Mouse (Mus musculus) ovary, adult 18-20 months (tissue): ENCODE data around the gene Aass.
"Not testable (repeated sequence)": the region's sequence is repeated elsewhere in the genome, so short reads cannot be mapped to it uniquely, and the experiment has no call there.

Experiments used
- DNase-seq: peaks from one replicate; pipeline ENCODE4 v3.0.0; 2022; ENCODE audit warnings: low spot score, mixed read lengths

Gene Aass

GRCm38 (mm10) chr6:23132573-23133181 is at the start of gene Aass:
TSS of gene Aass (minus strand) at chr6:23132986.
- DNase-seq = no peak

- DNase-seq = no peak
These were observed 47.3 kb upstream of the Aass start for GRCm38 (mm10) chr6:23180096-23180495.

DNA sequence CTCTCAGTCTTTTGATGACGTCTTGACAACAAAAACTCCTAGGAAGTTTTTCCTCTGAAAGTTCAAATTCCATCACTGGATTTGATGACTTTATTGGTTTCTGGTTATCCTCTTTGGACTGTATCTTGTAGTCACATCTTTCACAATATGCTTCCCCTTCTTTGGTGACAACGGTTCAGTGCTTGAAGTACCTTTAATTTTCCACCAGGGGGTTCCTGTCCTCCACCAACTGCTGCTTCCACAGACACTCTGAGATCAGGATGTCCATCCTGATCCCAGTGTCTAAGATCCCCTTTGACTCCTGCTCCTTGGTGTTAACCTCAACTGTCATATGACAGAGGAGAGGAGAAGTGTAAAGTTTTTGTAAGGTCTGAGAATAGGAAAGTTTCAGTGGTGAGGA is 31.0 kb upstream of the Aass start:
- not testable (repeated sequence) for DNase-seq

DNA sequence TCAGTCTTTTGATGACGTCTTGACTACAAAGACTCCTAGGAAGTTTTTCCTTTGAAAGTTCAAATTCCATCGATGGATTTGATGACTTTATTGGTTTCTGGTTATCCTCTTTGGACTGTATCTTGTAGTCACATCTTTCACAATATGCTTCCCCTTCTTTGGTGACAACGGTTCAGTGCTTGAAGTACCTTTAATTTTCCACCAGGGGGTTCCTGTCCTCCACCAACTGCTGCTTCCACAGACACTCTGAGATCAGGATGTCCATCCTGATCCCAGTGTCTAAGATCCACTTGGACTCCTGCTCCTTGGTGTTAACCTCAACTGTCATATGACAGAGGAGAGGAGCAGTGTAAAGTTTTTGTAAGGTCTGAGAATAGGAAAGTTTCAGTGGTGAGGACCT is 23.6 kb upstream of the Aass start:
- not testable (repeated sequence) for DNase-seq

DNA sequence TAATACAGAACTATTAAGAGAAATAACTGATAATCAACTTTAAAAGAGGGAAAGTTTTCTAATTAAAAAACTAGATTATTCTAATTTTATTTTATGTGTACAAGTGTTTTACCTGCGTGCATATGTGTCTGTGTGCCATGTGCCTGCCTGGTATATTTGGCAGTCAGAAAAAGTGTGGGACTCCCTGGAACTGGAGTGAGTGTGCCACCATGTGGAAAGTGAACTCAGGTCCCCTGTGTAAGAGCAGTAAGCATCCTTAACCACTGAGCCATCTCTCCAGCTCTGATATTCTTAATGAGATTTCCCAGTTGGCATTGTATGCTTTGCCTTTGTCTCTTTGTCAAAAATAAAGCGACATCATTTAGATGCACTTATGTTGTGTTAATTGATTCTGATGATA is 20.3 kb upstream of the Aass start:
- DNase-seq = no peak

GRCm38 (mm10) chr6:23147221-23147620 is 14.4 kb upstream of the Aass start:
- no peak for DNase-seq

GRCm38 (mm10) chr6:23143980-23144379 is 11.2 kb upstream of the Aass start:
- DNase-seq = no peak

DNA sequence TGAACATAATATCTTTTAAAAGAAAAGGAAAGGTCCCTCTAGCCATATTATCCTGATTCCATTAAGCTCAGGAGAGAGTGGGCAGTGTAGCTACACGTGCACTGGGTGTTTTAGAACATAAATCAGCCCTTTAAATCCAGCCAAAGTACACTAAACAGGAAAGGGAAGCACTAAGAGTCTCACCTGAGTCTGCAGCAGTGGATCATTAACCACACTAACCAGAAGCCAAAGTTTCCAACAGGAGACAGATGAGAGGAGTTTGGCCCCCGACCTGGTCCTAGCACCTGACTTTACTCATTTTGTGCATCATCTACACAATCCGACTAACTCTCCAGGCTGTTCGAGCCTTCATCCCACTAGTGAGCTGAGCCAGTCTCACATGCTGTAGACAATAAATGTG is 1.8 kb downstream of the Aass start:
- DNase-seq = no peak

DNA sequence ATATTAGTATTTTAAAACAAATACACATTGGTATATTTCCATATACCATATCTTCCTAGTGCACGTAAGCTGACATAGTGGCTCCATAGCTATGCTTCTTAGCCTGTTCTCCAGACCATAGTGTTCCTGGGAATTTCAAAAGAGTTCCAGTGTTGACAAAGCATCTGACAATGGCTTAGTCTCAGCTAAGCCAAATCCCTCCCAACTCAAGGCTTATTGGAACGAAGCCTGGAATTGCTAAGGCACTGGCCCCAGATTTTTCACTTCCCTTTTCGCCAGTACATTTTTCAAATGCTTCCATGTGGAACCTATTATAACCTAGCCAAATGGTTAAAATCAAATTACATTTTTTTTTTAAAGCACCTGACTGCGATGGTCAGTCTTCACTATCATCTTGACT is 3.6 kb downstream of the Aass start:
- no peak for DNase-seq

DNA sequence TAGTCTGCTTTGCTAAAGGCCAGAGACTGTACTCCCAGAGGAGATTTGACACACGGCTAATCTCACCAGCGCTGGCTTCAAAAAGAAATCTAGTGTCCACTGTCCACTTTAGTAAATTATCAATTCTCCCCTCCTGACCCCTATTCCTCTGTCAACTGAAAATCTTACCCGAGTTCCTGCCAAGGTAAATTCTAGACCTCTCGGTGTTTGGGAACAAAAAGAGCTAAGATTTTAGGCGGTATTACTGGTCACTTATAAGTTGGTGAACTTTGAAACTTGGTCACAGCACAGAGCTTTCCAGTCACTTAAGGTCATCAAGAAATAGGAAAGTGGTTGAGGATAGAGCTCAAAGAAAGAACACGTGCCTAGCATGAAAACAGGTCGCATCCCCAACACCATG is 6.1 kb downstream of the Aass start:
- no peak for DNase-seq

GRCm38 (mm10) chr6:23125831-23126230 is 7.0 kb downstream of the Aass start:
- no peak for DNase-seq

GRCm38 (mm10) chr6:23124823-23125222 is 8.0 kb downstream of the Aass start:
- DNase-seq = no peak

- no peak for DNase-seq
These were observed 9.9 kb downstream of the Aass start for GRCm38 (mm10) chr6:23122934-23123333.

- no peak for DNase-seq
These were observed 18.0 kb downstream of the Aass start for GRCm38 (mm10) chr6:23114781-23115180.

GRCm38 (mm10) chr6:23107069-23107468 is 25.7 kb downstream of the Aass start:
- DNase-seq = no peak

GRCm38 (mm10) chr6:23106373-23106772 is 26.4 kb downstream of the Aass start:
- no peak for DNase-seq

DNA sequence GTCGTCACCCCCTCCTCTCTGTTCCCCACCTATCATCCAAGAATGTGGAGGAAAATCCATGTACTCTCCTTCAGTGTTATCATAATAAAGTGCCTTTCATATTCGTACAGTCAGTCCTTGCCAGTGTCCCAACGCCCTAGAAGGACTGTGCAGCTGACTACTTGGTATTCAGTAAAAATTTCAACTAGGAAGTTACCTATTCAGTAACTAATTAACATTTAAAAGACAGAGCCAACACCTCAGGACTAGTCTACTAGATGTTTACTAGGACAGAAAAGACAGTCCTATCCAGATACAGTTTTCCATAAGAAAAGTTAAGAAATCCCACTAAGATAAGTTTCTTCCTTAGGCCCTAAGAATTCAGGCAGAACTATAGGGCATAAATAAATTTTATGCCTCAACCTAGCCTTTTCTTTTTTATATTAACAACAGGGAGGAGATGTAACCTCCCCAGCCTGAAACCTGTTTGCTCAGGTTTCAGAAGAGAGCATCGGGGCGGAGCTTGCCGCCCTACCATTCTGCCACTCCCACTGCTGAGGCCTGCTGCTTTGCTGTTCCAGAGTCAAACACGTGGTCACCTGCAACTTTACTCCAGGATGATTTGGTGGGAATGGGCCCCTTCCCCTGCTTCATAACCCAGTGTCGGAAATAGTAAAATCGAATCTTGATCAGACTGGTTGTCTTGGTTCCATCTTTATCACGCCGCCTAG is 42.3 kb downstream of the Aass start:
- DNase-seq = not testable (repeated sequence)

DNA sequence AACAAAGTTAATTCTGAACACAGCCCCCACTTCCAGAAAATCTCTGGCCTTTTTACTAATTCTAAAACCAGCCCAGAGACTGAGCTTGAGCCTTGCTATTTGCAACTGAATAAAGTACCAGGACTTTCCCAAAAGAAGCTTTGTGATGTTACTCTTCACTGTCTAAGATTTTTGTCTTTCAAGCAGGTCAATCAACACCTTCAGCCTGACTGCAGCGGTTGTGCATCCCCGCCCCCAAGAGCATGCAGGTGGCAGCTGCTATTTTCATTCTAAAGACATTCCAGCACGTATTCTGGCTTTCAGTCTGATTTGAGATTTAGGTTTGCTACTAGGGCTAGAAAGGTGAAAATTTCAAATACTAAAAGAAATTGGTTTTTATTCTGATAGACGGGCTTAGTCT is 43.5 kb downstream of the Aass start:
- DNase-seq = not testable (repeated sequence)

- DNase-seq = no peak
These were observed 48.0 kb downstream of the Aass start for GRCm38 (mm10) chr6:23084587-23085421.

GRCm38 (mm10) chr6:23079991-23080680 is 52.6 kb downstream of the Aass start:
- DNase-seq = peak; percentile 1

GRCm38 (mm10) chr6:23078273-23078672 is 54.5 kb downstream of the Aass start:
- DNase-seq = no peak

DNA sequence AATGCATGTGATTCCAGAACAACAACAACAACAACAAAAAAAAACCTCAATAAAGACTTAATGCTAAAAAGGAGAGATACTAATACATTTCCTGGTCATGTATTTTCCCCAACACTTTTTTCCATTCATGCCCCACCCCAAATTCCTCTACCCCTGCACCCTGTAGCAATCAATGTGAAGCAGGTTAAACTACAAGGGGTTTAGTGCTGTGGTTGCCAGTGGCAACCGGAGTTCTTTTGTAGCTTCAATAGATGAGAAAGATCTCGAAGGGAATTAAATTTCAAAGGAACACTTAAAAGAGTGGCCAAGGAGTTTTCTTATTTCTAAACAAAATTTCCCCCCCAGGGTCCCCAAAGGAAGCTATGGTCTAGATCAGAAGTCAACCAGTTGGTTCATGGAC is 56.7 kb downstream of the Aass start:
- no peak for DNase-seq
